Mouse (Mus musculus) right cerebral cortex, postnatal 14 days (tissue): ENCODE results near the gene Tmem132d.
A peak's percentile ranks its signal among the peaks of the same experiment; 100 is the strongest.
"Not testable (repeated sequence)": the region's sequence is repeated elsewhere in the genome, so short reads cannot be mapped to it uniquely, and the experiment has no call there.

Source experiments
- DNase-seq: peaks from one replicate; pipeline ENCODE4 v3.0.0; 2022

The Tmem132d gene

DNA sequence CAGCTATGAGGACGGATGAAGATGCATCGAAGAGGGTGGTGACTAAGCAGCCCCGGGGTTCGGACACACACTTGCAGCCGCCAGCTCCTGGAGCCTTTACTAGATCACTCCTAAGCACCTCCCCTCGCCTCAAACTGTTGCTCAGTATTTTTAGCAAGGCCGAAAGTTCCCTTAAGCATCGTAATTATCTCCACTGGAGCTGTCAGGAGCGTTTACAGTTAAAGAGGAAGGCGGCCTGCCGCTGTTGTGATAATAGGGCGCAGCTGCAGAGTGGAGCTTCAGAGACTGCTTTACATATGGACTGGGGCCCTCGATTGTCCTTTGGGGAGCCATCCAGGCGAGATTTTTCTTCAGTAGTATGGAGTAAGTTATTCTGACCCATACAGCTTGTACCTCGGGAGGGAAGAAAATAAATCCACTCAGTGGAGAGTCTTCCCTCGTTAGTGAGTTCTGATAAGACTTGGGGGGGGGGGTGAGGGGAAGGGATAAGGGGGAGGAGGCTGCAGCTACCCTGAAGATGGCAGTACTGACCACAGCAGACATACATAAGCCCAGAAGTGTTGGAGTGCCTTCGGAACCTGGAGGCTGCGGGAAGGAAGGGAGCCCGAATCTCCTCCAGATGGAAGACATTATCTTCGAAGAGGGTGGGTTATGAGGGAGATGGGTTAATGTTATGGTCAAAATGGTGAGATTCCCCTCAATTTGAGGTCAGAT lies 681.5 kb downstream of the Tmem132d start:
- DNase-seq: no peak

GRCm38 (mm10) chr5:127749540-127749939 lies 683.3 kb downstream of the Tmem132d start:
- not testable (repeated sequence) for DNase-seq

DNA sequence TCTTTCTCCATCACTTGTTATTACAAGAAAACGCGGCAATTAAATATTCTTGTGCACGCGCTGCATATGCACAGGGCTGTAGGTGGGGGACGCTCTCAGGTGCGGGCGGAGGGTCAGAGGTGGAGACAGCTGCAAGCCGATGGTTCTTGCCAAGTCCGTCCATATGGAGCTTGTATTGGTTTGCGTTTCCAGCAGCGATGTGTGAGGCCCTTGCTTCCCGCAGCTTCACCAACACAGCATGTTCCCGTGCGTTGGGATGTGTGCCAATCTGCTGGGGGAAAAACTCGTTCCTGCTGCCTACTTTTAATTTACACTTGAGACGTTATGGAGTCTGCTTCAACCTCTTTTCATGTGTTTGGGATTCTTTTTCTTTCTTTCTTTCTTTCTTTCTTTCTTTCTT lies 691.5 kb downstream of the Tmem132d start:
- peak; percentile 69 for DNase-seq
